Mouse (Mus musculus): ENCODE results near the gene 4930519G04Rik.

GRCm38 (mm10) chr5:114879399-114879798, 25.9 kb downstream of the 4930519G04Rik start:
- TF ChIP-seq CTCF (IDR thresholded peaks at IDR 0.05; ENCODE audit: low read depth) (no peak), EP300 (IDR thresholded peaks at IDR 0.05; ENCODE audit: low read depth) (no peak)
